Mouse (Mus musculus) liver, embryonic 15.5 days (tissue): ENCODE results near the gene Bik. TPM values are rescaled to one million over a fixed set of nuclear protein-coding genes. Genes with fewer than 3 reads are reported as not detected.

Experiments used
- ATAC-seq: fragments of 200-750 bp; cut with Nextera tagmentation; 2 replicates; pipeline ENCODE4 v1.8.0; 2017; ENCODE audit warnings: moderate number of reproducible peaks, mild to moderate bottlenecking, moderate library complexity; ENCODE audit not compliant: insufficient read depth
- H3K27ac ChIP-seq: fragments of 300-500 bp; sonication (generic); replicated peaks from 2 replicates; pipeline ENCODE4 v1.5.1; 2015; ENCODE audit warnings: mild to moderate bottlenecking, inconsistent platforms
- H3K27me3 ChIP-seq: fragments of 300-500 bp; sonication (generic); 2 replicates; pipeline ENCODE4 v1.6.1; 2015; ENCODE audit warnings: mild to moderate bottlenecking, inconsistent platforms
- H3K36me3 ChIP-seq: fragments of 300-500 bp; sonication (generic); replicated peaks from 2 replicates; pipeline ENCODE4 v1.6.1; 2015; ENCODE audit warnings: moderate library complexity, mild to moderate bottlenecking, inconsistent platforms
- H3K4me1 ChIP-seq: fragments of 300-500 bp; sonication (generic); replicated peaks from 2 replicates; pipeline ENCODE4 v1.6.1; 2015; ENCODE audit warnings: inconsistent platforms
- H3K4me2 ChIP-seq: fragments of 300-500 bp; sonication (generic); 2 replicates; pipeline ENCODE4 v1.6.1; 2015; ENCODE audit warnings: moderate library complexity, mild to moderate bottlenecking, inconsistent platforms
- H3K4me3 ChIP-seq: fragments of 300-500 bp; sonication (generic); replicated peaks from 2 replicates; pipeline ENCODE4 v1.5.1; 2015; ENCODE audit warnings: mild to moderate bottlenecking, inconsistent platforms
- H3K9ac ChIP-seq: fragments of 300-500 bp; sonication (generic); 2 replicates; pipeline ENCODE4 v1.6.1; 2015; ENCODE audit warnings: moderate library complexity, mild to moderate bottlenecking, inconsistent platforms
- H3K9me3 ChIP-seq: fragments of 300-500 bp; sonication (generic); replicated peaks from 2 replicates; pipeline ENCODE4 v1.6.1; 2016; ENCODE audit warnings: inconsistent platforms
- WGBS: fragments of 180-500 bp; shearing (Covaris S2); methylation state at CpG from one replicate; pipeline ENCODE4 v1.1.7; 2015; ENCODE audit warnings: mixed read lengths; ENCODE audit not compliant: insufficient replicate concordance; 5-methylcytosine and 5-hydroxymethylcytosine counted together
- polyA plus RNA-seq: library from polyadenylated mRNA; unstranded; fragments of >200 nt; fragmentation: Nextera tagmentation; extraction: Ambion mirVana; gene quantifications from 2 replicates; pipeline ENCODE4 v1.2.1, GENCODE M21; 2015

The Bik gene
- polyA plus RNA-seq = 1.9 and 2.2 TPM in 2 replicates

GRCm38 (mm10) chr15:83526424-83527091 lies at the start of gene Bik:
Bik (plus strand) TSS chr15:83526862.
- WGBS = under 1% methylated on average over 45 of the region's 45 CpGs
- ATAC-seq = peak; percentile 51

GRCm38 (mm10) chr15:83478096-83478495 lies 48.6 kb upstream of the Bik start:
- no peaks in the 10 kb centered on the region for H3K36me3 ChIP-seq
- H3K27me3 ChIP-seq = peaks cover 8% of the 10 kb centered on the region; the same call in 1 of the 2 replicates
- peaks cover 36% of the 10 kb centered on the region for H3K4me1 ChIP-seq
- no peak for ATAC-seq
- no peak overlapping the region for H3K9ac ChIP-seq
- H3K9me3 ChIP-seq = no peaks in the 10 kb centered on the region
- no peak overlapping the region for H3K4me3 ChIP-seq
- no peak overlapping the region for H3K4me2 ChIP-seq
- 59% methylated on average over 3 of the region's 3 CpGs for WGBS
- no peak overlapping the region for H3K27ac ChIP-seq

More at GRCm38 (mm10) chr15:83526424-83527091, at the start of gene Bik:
- H3K27me3 ChIP-seq = peaks cover 88% of the 10 kb centered on the region
- H3K9ac ChIP-seq = peak within 1 kb of the TSS; percentile 35; the same call in 1 of the 2 replicates
- peak within 1 kb of the TSS; percentile 59 for H3K4me3 ChIP-seq
- H3K4me1 ChIP-seq = peaks cover 45% of the 10 kb centered on the region
- no peaks in the 10 kb centered on the region for H3K9me3 ChIP-seq
- H3K27ac ChIP-seq = no peak within 1 kb of the TSS
- peak within 1 kb of the TSS; percentile 82 for H3K4me2 ChIP-seq
- no peaks in the 10 kb centered on the region for H3K36me3 ChIP-seq

- Histone ChIP-seq H3K27ac (no peak overlapping the region), H3K4me3 (no peak overlapping the region), H3K9ac (no peak overlapping the region), H3K4me2 (no peak overlapping the region), H3K4me1 (peaks cover 22% of the 10 kb centered on the region), H3K9me3 (no peaks in the 10 kb centered on the region), H3K36me3 (no peaks in the 10 kb centered on the region), H3K27me3 (peaks cover 8% of the 10 kb centered on the region; the same call in 1 of the 2 replicates)
- 72% methylated on average over 4 of the region's 4 CpGs for WGBS
- ATAC-seq = no peak
These were observed 46.8 kb upstream of the Bik start for GRCm38 (mm10) chr15:83479818-83480217.

DNA sequence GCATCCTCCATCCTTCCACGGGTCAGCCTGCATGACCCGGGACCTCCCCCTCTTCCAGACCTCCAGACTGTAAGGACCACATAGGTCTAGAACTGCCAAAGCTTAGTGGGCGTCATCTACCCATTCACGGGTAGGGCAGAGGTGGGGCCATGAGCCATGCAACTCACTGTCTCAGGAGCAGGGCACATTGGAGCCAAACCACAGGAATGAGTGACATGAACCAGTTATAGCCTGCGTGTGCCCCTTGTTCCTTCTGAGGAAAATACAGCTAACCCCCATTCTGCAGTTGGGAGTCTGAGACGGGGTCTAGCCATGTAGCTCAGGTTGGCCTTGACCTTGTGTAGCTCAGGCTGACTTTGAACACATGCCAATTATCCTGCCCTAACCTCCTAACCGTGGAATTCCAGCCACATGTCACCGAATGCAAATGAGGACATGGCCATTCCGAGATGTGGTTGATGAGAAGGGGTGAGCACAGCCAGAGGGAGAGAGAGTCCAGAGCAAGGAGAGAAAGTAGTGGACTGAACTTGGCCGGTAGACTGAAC lies 45.4 kb upstream of the Bik start:
- no peak for ATAC-seq
- H3K36me3 ChIP-seq = no peaks in the 10 kb centered on the region
- H3K27me3 ChIP-seq = peaks cover 8% of the 10 kb centered on the region; the same call in 1 of the 2 replicates
- H3K9me3 ChIP-seq = no peaks in the 10 kb centered on the region
- no peak overlapping the region for H3K4me2 ChIP-seq
- no peak overlapping the region for H3K27ac ChIP-seq
- H3K4me3 ChIP-seq = no peak overlapping the region
- WGBS = 59% methylated on average over 10 of the region's 10 CpGs
- H3K4me1 ChIP-seq = peaks cover 18% of the 10 kb centered on the region
- H3K9ac ChIP-seq = no peak overlapping the region

DNA sequence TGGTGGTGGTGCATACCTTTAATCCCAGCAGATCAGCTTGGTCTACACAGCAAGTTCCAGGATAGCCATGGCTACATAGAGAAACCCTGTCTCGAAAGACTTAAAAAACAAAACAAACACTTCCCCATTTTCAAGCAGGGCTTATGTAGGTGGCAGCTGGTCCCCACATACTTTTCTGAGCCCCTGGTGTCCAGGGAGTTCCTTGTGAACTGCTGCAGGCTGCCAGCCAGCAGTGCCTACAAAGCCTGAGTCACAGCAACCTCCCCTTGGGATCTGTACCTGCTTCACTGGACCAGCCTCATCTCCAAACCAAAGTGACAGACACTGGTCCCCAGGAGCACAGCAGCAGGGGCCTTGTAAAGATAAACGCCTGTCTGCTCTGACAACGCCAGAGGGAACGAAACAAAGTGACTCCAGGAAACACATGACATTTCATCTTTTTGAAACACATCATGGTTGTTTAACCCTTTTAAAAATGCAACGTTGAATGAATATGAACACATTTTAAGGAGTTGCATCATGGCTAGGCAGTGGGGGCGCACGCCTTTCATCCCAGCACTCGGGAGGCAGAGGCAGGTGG lies 43.9 kb upstream of the Bik start:
- Histone ChIP-seq H3K4me3 (no peak overlapping the region), H3K27me3 (no peaks in the 10 kb centered on the region), H3K36me3 (no peaks in the 10 kb centered on the region), H3K9ac (no peak overlapping the region), H3K27ac (no peak overlapping the region), H3K4me2 (no peak overlapping the region), H3K9me3 (no peaks in the 10 kb centered on the region), H3K4me1 (peaks cover 11% of the 10 kb centered on the region; the same call in 1 of the 2 replicates)
- no peak for ATAC-seq
- 43% methylated on average over 8 of the region's 8 CpGs for WGBS

GRCm38 (mm10) chr15:83483482-83483881 lies 43.2 kb upstream of the Bik start:
- WGBS = 18% methylated on average over 2 of the region's 2 CpGs
- Histone ChIP-seq H3K36me3 (no peaks in the 10 kb centered on the region), H3K9ac (no peak overlapping the region), H3K27ac (no peak overlapping the region), H3K4me2 (no peak overlapping the region), H3K4me1 (peaks cover 11% of the 10 kb centered on the region; the same call in 1 of the 2 replicates), H3K4me3 (no peak overlapping the region), H3K27me3 (no peaks in the 10 kb centered on the region), H3K9me3 (no peaks in the 10 kb centered on the region)
- no peak for ATAC-seq

DNA sequence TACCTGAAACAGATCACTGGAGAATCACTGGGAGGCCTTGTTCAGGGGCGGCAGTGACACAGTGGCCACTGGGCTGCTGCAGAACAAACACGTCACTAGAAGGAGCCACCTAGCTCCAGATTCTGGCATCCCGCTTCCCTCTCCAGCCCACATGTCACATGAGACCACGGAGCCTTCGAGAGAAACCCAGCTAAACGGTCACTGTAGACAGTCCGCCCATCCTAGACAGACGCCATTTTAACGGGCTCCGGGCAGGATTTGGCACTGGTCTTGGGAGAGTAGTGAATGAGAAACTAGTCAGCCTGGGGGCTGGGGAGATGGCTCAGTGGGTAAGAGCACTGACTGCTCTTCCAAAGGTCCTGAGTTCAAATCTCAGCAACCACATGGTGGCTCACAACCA lies 42.4 kb upstream of the Bik start:
- Histone ChIP-seq H3K36me3 (no peaks in the 10 kb centered on the region), H3K9me3 (no peaks in the 10 kb centered on the region), H3K27ac (no peak overlapping the region), H3K9ac (no peak overlapping the region), H3K4me2 (no peak overlapping the region), H3K4me1 (peaks cover 11% of the 10 kb centered on the region; the same call in 1 of the 2 replicates), H3K27me3 (no peaks in the 10 kb centered on the region), H3K4me3 (no peak overlapping the region)
- ATAC-seq = no peak
- WGBS = 85% methylated on average over 10 of the region's 10 CpGs

DNA sequence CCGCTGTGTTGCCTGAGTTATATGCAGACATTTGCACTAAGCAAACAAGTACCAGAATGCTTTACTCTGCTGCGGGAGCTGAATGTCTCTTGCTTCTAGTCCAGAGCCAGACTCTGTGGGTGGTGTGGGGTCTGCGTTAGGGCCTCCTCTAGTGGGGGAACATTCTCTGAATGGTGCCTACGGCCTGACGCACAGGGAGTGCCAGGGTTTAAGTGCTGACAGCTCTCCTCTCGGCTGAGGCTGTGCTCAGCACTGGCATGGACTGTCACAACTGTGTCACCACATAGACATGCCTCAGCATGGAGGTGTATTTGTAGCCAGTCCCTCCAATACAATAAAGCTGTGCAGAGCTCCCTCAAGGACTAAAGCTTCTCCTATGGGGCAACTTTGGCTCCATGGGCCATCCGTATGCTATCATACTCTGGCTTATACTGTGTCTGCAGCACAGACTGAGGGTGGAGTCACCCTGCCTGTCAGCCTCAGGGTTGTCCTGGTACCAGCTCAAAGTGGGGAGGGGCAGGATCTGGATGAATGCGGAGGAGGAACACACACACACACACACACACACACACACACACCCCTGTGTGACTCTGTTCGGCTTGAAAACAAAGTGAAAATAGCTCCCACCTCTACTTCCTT lies 39.1 kb upstream of the Bik start:
- H3K9me3 ChIP-seq = no peaks in the 10 kb centered on the region
- 72% methylated on average over 9 of the region's 9 CpGs for WGBS
- H3K4me2 ChIP-seq = no peak overlapping the region
- H3K9ac ChIP-seq = no peak overlapping the region
- no peaks in the 10 kb centered on the region for H3K36me3 ChIP-seq
- no peak overlapping the region for H3K27ac ChIP-seq
- H3K4me1 ChIP-seq = peaks cover 4% of the 10 kb centered on the region; the same call in 1 of the 2 replicates
- no peak for ATAC-seq
- H3K4me3 ChIP-seq = no peak overlapping the region
- no peaks in the 10 kb centered on the region for H3K27me3 ChIP-seq

GRCm38 (mm10) chr15:83489471-83489870 lies 37.2 kb upstream of the Bik start:
- Histone ChIP-seq H3K4me3 (no peak overlapping the region), H3K4me1 (no peaks in the 10 kb centered on the region), H3K9ac (no peak overlapping the region), H3K27me3 (no peaks in the 10 kb centered on the region), H3K36me3 (no peaks in the 10 kb centered on the region), H3K9me3 (no peaks in the 10 kb centered on the region), H3K4me2 (no peak overlapping the region), H3K27ac (no peak overlapping the region)
- ATAC-seq = no peak
- 85% methylated on average over 20 of the region's 20 CpGs for WGBS

DNA sequence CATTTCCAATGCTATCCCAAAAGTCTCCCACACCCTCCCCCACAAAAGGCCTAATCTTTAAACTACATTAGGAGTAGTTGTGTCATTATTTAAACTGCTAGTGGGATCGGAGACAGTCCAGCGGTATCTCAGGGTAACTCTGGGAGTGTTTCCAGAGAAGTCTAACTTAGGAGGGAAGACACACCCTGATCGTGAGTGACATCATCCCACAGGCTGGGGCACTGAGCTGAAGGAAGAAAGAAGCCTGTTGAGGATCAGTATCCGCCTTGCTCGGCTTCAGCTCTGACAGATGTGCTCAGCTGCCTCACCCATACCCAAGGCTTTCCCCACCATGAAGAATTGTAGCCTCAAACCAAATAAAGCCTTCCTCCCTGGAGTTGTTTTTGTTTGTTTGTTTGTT lies 34.8 kb upstream of the Bik start:
- H3K9ac ChIP-seq = no peak overlapping the region
- H3K27ac ChIP-seq = no peak overlapping the region
- peaks cover 17% of the 10 kb centered on the region for H3K4me1 ChIP-seq
- H3K4me3 ChIP-seq = no peak overlapping the region
- no peak overlapping the region for H3K4me2 ChIP-seq
- H3K9me3 ChIP-seq = no peaks in the 10 kb centered on the region
- H3K36me3 ChIP-seq = no peaks in the 10 kb centered on the region
- no peak for ATAC-seq
- no peaks in the 10 kb centered on the region for H3K27me3 ChIP-seq
- 69% methylated on average over 5 of the region's 5 CpGs for WGBS
